Mouse (Mus musculus) cerebellum, adult 2 months (tissue): Measurements from ENCODE around the gene Rpl19.

ENCODE experiments used
- CTCF ChIP-seq: fragments of 200-500 bp; IDR thresholded peaks from 2 replicates; pipeline ENCODE4 v1.5.1; 2011; ENCODE audit warnings: low read depth, mild to moderate bottlenecking, control low read depth, low read length, moderate library complexity, borderline replicate concordance; ENCODE audit not compliant: insufficient read depth
- POLR2A ChIP-seq: fragments of 200-500 bp; IDR thresholded peaks from 2 replicates; pipeline ENCODE4 v1.6.1; 2011; ENCODE audit warnings: low read length, control low read depth, borderline replicate concordance; ENCODE audit not compliant: insufficient read depth

GRCm38 (mm10) chr11:97996691-97997090 lies 29.8 kb upstream of the Rpl19 start:
- TF ChIP-seq CTCF (no peak), POLR2A (no peak)
